In genomic region chr16:63270173-63270572, GRCm38 (mm10) we compare ENCODE assay signal across 14 mouse cellular contexts.
DNase-seq lines count a peak whose midpoint lies in the region; ATAC-seq and TF ChIP-seq lines count a peak whose summit lies in the region.
"Had no signal": no experiment of that assay in that cellular context is flagged by ENCODE, and none has a peak within 500 bp of the region (broad histone marks: within the 10 kb centered on the region; RNA-seq: fewer than 3 reads in every experiment).

No protein-coding gene starts in this region.

- H3K36me3 ChIP-seq in kidney, embryonic 15.5 days, result no peaks in the 10 kb centered on the region
- no peaks in the 10 kb centered on the region for H3K36me3 ChIP-seq in embryonic facial prominence, embryonic 11.5 days (replicated peaks; ENCODE audit: control insufficient read depth, insufficient read depth, low read depth, low read length)
- no peaks in the 10 kb centered on the region for H3K36me3 ChIP-seq in midbrain, embryonic 14.5 days (ENCODE audit: control insufficient read depth, insufficient read depth, low read length)
- H3K36me3 ChIP-seq: limb, embryonic 15.5 days had no signal

- H3K4me2 ChIP-seq in kidney, embryonic 15.5 days, result no peak overlapping the region
- no peak overlapping the region for H3K4me2 ChIP-seq in embryonic facial prominence, embryonic 11.5 days (ENCODE audit: low read depth, low read length)
- no peak overlapping the region for H3K4me2 ChIP-seq in midbrain, embryonic 14.5 days (ENCODE audit: low read length)
- H3K4me2 ChIP-seq: limb, embryonic 15.5 days had no signal

- no peak for TF ChIP-seq CTCF in brain, embryonic 14.5 days (IDR thresholded peaks at IDR 0.05; ENCODE audit: borderline replicate concordance, extremely low read depth, insufficient read depth, insufficient read length)

- H3K9me3 ChIP-seq in kidney, embryonic 15.5 days (replicated peaks), result no peaks in the 10 kb centered on the region
- no peaks in the 10 kb centered on the region for H3K9me3 ChIP-seq in embryonic facial prominence, embryonic 11.5 days (replicated peaks; ENCODE audit: control insufficient read depth, low read length)
- no peaks in the 10 kb centered on the region for H3K9me3 ChIP-seq in midbrain, embryonic 14.5 days (ENCODE audit: control insufficient read depth, low read length)
- H3K9me3 ChIP-seq: limb, embryonic 15.5 days had no signal

- no peaks in the 10 kb centered on the region for H3K27me3 ChIP-seq in kidney, embryonic 15.5 days
- no peaks in the 10 kb centered on the region for H3K27me3 ChIP-seq in embryonic facial prominence, embryonic 11.5 days (ENCODE audit: control insufficient read depth, insufficient read depth, low read length)
- H3K27me3 ChIP-seq in midbrain, embryonic 14.5 days (ENCODE audit: control insufficient read depth, insufficient read depth, low read length), result no peaks in the 10 kb centered on the region
- H3K27me3 ChIP-seq: limb, embryonic 15.5 days; megakaryocyte, embryonic 14.5 days had no signal

- 0 out of 2 replicates have a peak, but pooled peaks cover 3% of the 10 kb centered on the region for H3K4me1 ChIP-seq in kidney, embryonic 15.5 days
- no peaks in the 10 kb centered on the region for H3K4me1 ChIP-seq in embryonic facial prominence, embryonic 11.5 days (ENCODE audit: control insufficient read depth, insufficient read depth, low read length)
- H3K4me1 ChIP-seq in midbrain, embryonic 14.5 days (ENCODE audit: control insufficient read depth, insufficient read depth, low read length), result peaks cover 7% of the 10 kb centered on the region; the same call in 1 of the 2 replicates
- H3K4me1 ChIP-seq: limb, embryonic 15.5 days; megakaryocyte, embryonic 14.5 days had no signal

- DNase-seq in kidney, adult 18-20 months, result no peak
- peak; percentile 48 for DNase-seq in brain, embryonic 14.5 days (ENCODE audit: low read depth)
- peak; percentile 19 for DNase-seq in embryonic facial prominence, embryonic 11.5 days (ENCODE audit: low spot score)
- DNase-seq in midbrain, embryonic 14.5 days, result peak; percentile 55
- DNase-seq in urinary bladder, postnatal 36 days (ENCODE audit: low spot score in 2 of 2), result no peak
- DNase-seq in urinary bladder, postnatal 25 days (ENCODE audit: low spot score), result no peak
- DNase-seq: cerebellum, adult 11-12 months; heart, adult 2 months; heart, postnatal 14 days; right cerebral cortex, postnatal 25 days had no signal

- no peak overlapping the region for H3K4me3 ChIP-seq in kidney, embryonic 15.5 days (replicated peaks)
- H3K4me3 ChIP-seq in embryonic facial prominence, embryonic 11.5 days (ENCODE audit: low read depth, low read length), result no peak overlapping the region
- no peak overlapping the region for H3K4me3 ChIP-seq in midbrain, embryonic 14.5 days (replicated peaks; ENCODE audit: low read depth, low read length)
- H3K4me3 ChIP-seq: heart, adult 2 months; limb, embryonic 15.5 days; megakaryocyte, embryonic 14.5 days had no signal

- 36% methylated on average over 5 of the region's 5 CpGs for WGBS in kidney, embryonic 15.5 days
- 22% methylated on average over 5 of the region's 5 CpGs for WGBS in embryonic facial prominence, embryonic 11.5 days
- WGBS in midbrain, embryonic 14.5 days, result 23% methylated on average over 5 of the region's 5 CpGs

- ATAC-seq in kidney, embryonic 15.5 days (replicated peaks; ENCODE audit: low FRiP score), result 0 out of 2 replicates have a peak, but pooled peaks have one; percentile 36
- 0 out of 2 replicates have a peak, but pooled peaks have one; percentile 48 for ATAC-seq in embryonic facial prominence, embryonic 11.5 days (replicated peaks; ENCODE audit: insufficient number of reproducible peaks, low FRiP score, low TSS enrichment, low read depth)
- no peak; the same call in 1 of the 2 replicates for ATAC-seq in midbrain, embryonic 14.5 days (ENCODE audit: low FRiP score, low TSS enrichment)
- ATAC-seq: intestine, embryonic 16.5 days had no signal

- no peak overlapping the region for H3K27ac ChIP-seq in kidney, embryonic 15.5 days
- H3K27ac ChIP-seq in embryonic facial prominence, embryonic 11.5 days (replicated peaks; ENCODE audit: low read depth, low read length), result no peak overlapping the region
- H3K27ac ChIP-seq in midbrain, embryonic 14.5 days (replicated peaks; ENCODE audit: low read depth, low read length), result no peak overlapping the region
- H3K27ac ChIP-seq: heart, adult 2 months; limb, embryonic 15.5 days had no signal

- H3K9ac ChIP-seq in kidney, embryonic 15.5 days, result no peak overlapping the region
- H3K9ac ChIP-seq in embryonic facial prominence, embryonic 11.5 days (replicated peaks; ENCODE audit: low read length), result no peak overlapping the region
- H3K9ac ChIP-seq in midbrain, embryonic 14.5 days (replicated peaks; ENCODE audit: low read length), result no peak overlapping the region
- H3K9ac ChIP-seq: limb, embryonic 15.5 days had no signal

- TF ChIP-seq POLR2A in brain, embryonic 14.5 days (IDR thresholded peaks at IDR 0.05; ENCODE audit: borderline replicate concordance, extremely low read depth, insufficient read depth, insufficient read length, poor library complexity, severe bottlenecking), result no peak

Comparison
In these comparisons a context has a peak if more than half of its experiments do, and no peak if none do; other contexts are left out.
1. DNase-seq: peak in brain, embryonic 14.5 days (single experiment), embryonic facial prominence, embryonic 11.5 days (single experiment) and midbrain, embryonic 14.5 days (single experiment); none in kidney, adult 18-20 months (single experiment), urinary bladder, postnatal 36 days (0 of 2) and urinary bladder, postnatal 25 days (single experiment).